Mouse (Mus musculus): ENCODE results near the gene Gpatch2.
A peak's percentile ranks its signal among the peaks of the same experiment; 100 is the strongest.

Gpatch2 gene

DNA sequence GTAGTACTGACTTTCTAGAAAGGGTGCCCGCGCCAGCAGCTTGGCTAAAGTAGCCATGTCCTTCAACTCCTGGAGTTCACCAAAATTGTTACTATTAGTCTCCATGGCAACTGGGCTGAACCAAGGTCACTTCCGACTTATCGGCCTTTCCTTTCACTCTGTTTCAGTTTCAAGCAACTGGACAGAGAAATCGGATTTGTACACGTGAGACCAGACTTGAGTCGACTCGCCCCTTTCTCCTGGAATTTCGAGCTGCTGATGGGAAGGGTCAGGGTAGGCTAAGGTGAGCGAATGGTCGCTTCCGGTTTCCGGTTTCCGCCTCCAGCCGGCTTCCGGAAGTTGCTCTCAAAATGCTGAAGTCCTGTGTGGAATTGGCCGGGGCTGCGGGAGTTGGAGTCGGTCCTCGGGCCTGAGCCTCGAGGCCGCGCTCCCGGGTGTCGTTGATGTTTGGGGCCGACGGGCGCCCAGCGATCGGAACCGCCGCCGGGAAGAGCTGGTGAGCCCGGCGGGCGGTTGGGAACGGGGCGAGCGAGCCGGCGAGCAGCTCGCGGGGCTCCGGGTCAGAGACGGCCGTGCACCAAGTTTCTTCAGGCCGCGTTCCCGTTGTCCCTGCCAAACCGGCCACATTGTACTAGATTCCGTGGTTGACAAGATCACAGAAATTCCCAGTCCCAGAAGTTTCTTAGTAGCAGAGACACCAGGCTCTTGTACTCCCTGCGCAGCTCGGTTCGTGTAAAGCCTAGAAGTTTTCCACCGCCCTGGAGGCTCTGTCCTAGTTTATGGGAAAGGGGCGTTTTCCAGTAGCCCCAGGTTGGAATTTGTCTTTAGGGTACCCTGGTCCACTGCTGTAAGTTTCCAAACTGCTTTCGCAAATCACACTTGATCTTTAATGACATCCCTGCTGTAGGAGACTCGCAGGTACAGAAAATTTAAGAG is at the start of gene Gpatch2, which contains the start of gene Spata17:
TSS of gene Gpatch2 (plus strand) at position 328 of the 936 bp plus-strand sequence.
TSS of gene Spata17 (minus strand) at position 285 of the 936 bp plus-strand sequence.
- peak; percentile 84 for DNase-seq

DNA sequence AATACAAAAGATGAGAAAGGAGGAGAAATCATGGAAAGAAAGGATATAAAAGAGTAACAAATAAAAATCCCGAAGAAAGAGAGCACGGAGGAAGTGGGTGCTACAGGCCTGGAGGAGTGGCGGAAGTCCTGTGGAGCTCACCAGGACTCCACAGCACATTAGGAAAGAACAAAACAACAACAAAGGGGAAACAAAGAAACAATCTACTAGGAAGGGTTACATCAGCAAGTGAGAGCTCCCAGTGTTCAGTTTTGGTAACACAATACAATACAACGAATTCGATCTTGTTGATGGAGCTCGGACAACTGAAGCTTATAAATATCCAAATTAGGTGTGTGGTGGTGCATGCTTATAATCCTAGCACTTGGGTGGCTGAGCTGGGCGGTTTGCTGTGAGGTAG is 45.7 kb upstream of the Gpatch2 start:
- no peak for DNase-seq

DNA sequence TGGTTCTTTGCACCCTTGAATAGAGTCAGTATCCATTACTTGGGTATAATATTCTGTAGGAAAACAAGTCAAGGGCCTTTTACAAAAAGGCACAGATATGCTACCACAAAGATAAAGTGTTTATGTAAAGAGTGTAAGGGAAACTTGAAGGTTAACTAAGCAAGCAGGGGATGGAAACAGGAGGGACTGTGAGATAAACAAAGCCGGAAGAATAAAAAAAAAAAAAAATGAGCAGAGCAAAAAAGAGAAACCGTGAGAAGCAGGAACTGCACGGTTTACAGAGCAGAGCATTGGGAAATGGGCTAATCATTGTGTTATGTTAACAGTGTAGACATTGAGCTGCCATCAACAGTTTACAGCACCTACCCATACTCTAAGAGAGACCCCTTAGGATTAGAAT is 44.9 kb upstream of the Gpatch2 start:
- no peak for DNase-seq

DNA sequence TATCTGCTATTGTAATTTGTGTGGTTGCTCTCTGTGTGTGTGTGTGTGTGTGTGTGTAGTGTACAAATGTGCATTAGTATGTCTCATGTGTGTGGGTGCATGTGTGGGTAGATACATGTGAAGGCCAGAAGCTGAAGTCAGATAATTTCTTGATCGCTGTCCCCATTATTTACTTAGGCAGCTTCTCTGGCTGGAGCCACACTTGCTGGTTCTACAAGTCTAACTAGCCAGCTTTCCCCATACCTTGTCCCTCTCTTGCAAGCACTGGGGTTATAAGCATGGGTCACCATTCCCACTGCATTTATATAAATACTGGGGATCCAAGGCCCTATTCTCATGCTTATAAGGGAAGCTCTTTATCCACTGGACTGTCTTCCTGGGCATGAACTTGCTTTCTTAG is 39.3 kb upstream of the Gpatch2 start:
- DNase-seq = no peak

DNA sequence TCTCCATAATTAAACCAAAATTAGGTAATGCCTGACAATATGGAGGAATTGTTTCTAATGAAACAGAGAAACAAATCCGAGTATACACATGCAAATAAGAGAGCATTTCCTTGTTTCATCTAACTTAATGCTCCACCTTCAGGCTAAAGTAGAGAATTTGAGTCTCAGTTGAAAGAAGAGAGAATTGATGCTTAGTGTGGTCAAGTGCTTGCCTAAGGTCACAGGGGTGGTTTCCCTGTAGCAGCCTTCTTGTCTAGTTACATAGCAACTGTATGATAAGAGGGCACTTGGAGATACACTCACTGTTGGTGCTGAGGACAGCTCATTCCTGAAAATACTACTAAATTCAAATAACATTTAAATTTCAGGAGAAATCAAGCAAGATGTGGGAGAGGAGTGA is 36.8 kb upstream of the Gpatch2 start:
- no peak for DNase-seq

DNA sequence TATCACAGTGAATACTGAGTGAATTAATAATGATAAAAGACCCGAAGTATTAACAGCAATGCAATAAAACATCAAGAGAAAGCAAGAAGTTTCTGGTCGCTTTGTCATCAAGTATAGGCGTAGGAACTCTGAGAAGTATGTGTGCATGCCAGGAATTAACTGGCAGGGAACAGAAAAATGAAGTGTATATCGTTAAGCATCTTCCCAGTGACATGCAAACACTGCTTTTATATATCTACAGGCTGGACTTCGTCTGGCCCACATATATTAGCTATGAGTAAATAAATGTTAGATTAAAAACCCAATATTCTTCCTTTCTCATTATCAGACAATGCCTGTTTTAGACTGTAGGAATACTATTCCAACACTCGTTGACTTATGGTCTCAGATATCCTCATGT is 9.8 kb upstream of the Gpatch2 start:
- DNase-seq = no peak

DNA sequence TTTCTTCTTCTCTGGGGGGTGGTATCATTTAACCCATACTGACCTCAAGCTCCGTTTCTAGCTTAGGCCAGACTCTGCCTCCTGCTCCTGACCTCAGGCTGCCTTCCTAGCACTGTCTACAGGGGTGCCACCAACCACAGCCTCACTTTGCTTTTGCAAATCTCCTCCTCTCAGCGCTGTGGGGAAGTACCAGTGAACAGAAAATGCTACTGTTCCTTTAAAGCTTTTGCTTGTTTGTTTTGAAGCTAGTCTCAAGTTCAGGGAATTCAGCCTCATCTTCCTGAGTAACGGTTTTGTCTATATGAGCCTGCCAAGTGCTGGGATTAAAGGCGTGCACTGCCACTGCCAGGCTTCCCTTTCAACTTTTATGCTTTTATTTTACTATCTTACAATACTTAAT is 5.8 kb upstream of the Gpatch2 start:
- DNase-seq = no peak

DNA sequence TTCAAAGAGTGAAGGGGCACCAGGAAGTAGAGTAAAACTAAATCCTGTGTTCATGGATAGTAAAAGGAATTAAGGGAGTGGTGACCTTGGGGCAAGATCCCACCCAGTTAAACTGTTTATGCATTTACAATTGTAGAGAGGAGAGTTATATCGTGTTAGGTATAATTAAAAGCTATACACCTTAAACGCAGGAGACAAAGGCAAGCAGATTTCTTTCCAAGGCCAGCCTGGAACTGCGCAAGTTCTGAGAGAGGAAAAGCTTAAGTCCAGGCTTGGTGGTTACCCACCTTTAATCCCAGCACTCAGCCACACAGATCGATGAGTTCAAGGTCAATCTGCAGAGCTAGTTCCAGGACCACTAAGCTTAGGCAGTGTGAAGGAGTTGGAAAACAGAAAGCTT is 4.6 kb upstream of the Gpatch2 start:
- no peak for DNase-seq

DNA sequence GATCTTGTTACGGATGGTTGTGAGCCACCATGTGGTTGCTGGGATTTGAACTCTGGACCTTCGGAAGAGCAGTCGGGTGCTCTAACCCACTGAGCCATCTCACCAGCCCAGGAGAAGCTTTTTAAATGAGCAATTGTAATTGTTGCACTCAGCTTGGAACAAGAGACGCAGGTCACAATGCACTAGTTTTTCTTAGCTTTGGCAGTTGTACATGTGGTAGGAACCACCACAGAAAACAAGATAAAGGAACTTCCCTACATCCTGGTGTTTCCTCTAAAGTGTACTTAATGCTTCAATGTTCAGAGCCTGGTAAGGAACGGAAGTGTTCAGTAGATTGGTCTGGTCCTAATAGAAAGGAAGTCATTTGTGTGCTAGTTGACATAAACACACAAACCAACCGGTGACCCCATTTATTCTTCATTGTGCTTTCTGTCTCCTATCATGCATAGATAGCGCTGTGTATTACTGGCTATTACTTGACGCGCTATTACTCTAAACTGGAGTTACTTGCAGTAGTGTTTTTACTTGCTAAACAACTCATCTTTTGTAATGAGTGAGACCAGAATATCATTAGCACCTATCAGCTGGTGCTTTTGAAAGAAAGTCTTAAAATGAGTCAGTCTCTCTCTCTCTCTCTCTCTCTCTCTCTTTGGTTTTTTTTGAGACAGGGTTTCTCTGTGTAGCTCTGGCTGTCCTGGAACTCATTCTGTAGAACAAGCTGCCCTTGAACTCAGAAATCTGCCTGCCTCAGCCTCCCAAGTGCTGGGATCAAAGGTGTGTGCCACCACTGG is 1.5 kb downstream of the Gpatch2 start:
- DNase-seq = no peak

DNA sequence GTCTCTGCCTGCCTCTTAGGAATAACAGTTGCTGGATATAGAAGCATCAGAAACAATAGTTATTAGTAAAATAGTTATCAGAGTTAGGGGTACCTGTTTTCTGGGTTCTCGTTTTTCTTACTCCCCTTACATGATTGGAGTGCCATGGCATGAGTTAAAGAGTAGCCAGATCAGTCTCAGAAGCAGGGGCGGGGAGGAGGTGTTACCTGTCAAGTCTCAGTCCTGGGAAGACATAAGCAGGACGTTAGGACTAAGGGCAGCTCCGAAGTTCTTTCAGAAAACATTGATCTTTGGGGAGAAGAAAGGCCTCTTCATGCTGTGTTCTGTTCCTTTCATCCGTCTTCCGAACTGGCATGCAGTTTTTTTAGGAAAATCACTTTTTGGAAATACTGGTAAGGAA is 5.4 kb downstream of the Gpatch2 start:
- DNase-seq = no peak

DNA sequence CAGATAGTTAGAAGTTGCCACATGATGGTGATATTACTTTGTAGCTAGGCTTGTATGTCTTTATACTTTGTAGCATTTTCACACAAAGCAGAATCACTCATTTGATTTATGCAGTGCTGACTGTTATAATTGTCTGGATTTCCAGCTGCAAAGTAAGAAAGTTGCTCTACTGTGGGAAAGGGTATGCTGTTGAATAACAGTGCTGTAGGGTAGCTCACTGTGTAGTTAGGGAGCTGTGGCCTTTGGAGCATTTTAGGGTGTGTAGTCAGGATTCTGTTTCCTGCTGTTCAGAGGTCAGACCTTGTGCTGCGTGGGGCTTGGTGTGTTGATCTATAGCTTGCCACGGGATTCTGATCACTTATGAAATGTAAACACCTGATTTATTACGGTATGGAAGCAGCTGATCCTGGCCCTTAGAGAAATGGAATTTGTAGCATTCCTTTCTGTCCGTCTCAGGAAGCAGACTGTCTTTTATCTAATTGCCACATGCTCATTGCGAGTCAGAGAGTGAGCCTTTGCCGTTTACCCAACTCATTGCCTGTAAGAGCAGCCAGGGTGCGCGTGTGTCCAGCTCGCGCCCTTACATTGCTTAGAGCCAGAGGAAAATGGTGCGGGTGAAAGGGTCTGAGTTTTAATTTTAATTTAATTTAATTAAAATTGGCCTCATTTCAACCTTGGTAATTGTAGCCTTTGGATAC is 11.2 kb downstream of the Gpatch2 start:
- DNase-seq = no peak

DNA sequence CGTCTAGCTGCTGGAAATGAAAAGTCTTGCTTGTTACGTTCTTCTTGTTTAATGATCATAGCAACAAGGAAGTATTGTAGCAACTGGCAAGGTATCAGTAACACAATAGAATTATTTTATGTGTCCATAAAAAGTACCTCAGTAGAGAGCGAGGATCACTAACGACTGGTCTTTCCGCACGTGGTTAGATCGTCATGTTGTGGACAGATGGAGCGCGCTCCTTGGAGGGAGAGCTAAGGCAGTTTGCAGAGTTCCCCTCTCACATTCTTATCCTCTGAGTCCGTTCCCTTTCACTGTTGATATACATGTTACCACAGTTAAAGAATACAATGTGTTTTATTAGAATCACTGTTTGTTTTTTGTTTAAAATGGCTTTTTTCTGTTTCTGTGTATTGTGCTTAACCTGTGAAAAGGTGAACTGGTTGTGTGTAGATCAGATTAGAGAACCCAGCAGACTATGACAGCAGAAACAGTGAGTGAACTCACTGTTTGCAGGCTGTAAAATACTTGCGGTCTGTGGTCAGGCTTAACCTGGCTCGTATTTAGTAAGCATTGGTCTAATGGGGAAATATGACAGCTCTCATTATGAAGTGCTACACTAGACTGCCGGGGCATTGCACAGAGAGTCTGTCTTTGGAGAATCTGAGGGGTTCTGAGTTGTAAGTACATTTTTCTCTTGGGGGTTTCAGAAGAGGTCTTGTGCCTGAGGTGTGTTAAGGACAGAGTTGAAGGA is 13.3 kb downstream of the Gpatch2 start:
- no peak for DNase-seq

DNA sequence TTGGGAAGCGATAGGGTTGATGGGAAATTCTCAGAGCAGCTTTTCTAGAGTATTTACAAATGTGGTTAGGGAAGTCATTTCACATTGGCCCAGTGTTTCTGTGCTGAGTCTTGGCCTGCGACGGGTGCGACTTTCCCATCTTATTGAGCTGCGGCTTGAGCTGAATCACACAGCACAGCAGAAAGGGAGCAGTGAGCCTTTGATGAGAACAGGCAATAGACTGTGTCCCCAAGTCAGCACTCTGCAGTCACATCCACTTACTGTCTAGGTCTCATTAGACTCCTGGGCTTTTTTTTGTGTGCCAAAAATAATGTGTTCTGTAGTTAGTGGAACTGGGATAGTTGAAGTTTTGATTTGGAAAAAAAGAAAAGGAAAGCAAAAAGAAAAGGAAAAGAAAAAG is 14.9 kb downstream of the Gpatch2 start:
- DNase-seq = no peak

DNA sequence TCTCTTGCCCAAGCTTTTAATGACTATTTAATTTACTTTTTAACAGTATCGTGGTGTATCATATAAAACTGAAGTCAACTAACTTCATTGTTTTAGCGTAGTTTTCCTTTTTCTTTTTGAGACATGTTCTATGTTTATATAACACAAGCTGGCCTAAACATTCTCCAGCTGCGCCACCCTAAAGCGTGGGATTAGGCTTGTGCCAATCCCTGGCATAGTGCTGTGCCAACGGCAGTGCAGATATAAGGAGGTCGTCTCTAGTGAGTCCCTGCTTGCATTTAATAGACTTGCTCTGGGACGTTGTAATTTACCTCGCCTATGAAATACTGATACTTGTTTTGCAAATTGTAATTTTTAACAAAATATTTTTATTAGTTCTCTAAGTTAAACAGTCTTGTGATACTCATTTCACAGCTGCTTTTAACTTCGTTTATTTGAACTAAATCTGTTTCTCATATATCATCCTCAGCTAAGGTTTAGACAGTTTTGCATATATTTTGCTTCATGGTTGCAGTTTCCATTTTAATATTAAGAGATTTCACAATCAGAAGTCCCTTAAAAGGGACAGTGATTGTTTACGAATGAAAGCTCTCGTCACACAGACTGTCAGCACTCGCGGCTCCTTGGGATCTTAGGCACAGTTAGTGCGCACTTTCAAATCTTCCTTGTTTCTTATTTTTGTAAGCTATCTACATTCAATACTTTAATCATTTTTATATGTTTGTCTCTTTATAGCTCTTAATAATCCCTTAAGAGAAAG is 17.1 kb downstream of the Gpatch2 start:
- DNase-seq = no peak

DNA sequence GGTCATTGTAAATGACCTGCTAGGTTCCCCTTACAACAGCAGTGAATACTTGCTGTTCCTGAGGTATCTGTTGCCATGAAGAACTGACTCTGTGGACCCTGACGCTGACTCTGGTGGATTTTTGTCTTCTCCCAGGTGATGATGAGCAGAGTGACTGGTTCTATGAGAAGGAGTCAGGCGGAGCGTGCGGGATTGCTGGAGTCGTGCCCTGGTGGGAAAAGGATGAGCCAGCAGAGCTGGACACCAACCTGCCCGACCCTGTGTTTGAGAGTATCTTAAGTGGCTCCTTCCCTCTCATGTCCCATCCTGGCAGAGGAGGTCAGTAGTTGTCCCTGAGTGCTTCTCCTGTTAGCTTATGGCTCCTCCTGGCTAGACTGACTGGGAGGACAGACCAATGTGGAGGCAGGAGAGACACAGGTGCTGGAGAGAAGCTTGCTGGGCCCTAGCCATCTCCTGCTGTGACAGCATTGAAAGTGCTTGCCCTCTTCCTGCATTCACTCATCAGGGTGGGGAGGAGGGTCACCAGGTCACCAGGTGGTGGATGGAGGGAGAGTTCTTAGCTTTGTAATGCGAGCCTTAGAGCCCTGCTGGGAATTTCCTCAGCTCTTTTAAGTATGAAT is 17.8 kb downstream of the Gpatch2 start:
- no peak for DNase-seq

DNA sequence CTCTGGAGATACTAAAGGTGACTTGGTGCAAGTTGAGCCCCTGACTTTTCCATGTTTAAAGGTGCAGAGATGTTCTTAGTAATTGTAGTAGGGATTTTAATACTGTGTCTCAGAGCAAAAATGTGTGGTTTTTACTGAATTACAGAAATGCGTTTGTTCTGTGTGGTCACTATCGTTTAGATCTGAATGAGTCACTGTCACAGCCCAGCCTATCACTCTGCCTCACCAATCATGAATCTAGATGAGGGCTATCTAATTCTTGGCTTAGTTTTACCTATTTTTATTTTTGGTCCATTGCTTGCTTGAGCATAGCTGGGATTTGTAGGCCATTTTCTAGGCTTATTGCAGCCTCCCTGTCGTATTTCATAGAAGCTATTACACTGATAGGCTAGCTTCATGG is 19.9 kb downstream of the Gpatch2 start:
- no peak for DNase-seq

DNA sequence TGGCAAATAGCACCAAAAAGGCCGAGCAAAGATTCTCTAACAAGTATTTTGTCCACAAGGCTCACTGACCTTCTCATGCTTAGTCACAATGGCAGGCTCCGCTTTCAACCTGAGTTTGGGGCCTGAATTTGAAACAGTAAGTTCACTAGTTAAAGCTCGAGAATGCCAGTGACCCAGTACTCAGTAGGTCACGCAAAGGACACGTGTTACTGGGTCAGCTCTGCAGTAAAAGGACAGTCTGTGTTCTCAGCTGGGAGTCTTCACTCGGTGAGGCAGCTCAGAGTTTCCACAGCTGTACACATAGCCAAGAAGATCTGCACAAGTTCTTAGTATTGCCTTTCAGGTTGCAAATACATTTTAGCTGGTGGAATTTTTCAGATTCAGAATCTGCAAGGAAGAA is 21.0 kb downstream of the Gpatch2 start:
- DNase-seq = no peak

DNA sequence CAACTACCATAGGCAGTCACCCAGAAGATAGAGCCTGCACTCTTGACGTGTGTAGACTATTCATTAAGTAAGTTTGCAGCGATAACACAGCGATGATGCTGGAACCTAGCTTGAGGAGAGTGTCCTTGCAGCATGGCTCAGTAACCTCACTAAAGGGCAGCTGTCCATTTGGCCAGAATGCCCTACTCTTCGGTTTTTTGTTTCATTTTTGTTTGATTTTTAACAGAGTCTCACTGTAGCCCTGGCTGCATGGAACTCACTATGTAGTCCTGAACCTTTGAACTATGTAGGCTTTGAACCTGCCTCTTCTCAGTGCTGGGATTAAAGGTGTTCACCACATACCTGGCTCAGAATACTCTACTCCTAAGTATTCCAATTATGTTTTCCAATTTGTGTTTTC is 22.8 kb downstream of the Gpatch2 start:
- DNase-seq = no peak

DNA sequence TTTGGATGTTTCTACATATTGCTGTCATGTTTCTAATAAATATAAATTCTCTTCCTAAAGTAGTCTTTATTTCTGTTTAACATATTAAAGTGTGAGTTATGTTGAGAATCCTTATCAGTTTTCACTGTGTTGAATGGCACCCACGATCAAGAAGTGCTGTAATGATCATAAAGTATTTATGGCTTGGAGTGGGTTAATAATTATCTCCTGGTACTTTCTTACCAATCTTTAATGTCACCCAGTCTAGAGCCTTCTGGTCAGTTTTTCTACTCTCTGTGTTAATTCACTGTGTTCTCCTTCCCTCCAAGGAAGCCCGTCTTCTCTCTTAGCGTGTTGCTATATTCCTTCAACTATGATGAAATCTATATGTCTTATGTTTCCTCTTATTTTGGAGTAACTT is 25.0 kb downstream of the Gpatch2 start:
- no peak for DNase-seq

DNA sequence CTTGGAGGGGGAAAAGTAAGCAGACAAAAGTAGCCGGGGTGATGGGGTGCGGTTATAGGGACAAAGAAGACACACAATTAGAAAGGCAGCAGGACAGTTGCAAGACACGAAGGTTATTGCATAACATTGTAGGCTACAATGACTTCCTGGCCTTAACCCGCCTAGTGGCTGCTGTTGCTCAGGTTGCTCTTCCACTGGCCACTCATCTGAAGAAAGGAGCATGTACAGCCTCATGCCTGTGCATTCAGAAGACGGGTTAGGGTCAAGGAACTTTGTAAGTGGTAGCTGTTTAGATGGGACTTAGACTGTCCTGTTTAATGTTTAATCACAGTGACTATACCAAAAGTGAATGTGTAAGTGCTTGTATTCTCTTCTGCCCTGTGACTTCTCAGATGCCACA is 26.0 kb downstream of the Gpatch2 start:
- no peak for DNase-seq

DNA sequence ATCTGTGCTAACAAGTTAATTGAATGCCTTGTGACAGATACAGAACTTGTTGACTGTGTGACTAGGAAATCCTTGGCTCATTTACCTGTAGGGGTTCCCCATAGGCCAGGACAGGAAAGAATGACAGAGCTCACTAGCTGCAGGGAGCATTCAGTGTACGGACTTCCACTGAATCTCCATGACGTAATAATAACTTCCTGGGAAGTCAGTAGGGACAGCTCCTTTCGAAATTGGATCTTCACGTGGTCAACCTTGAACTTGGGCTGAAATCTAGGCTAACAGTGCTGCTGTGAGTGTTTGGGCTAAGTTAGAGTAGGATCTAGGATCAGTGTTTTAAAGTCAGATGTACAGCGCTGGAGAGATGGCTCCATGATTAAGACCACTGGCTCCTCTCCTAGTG is 29.4 kb downstream of the Gpatch2 start:
- no peak for DNase-seq

Data from lung, postnatal 36 days (tissue).